14 mouse cellular contexts compared by ENCODE assay signal in genomic region chr4:103441383-103441782, GRCm38 (mm10).
"Had no signal": no experiment of that assay in that cellular context is flagged by ENCODE, and none has a peak within 500 bp of the region (broad histone marks: within the 10 kb centered on the region; RNA-seq: fewer than 3 reads in every experiment).

No protein-coding gene starts in this region.

- H3K27me3 ChIP-seq: liver, embryonic 13.5 days; stomach, embryonic 15.5 days had no signal

- H3K36me3 ChIP-seq: liver, embryonic 13.5 days; stomach, embryonic 15.5 days had no signal

- H3K4me3 ChIP-seq: layer of hippocampus, adult 2 months; left cerebral cortex, adult 2 months; liver, embryonic 13.5 days; stomach, embryonic 15.5 days had no signal

- H3K4me1 ChIP-seq: liver, embryonic 13.5 days; stomach, embryonic 15.5 days had no signal

- H3K9ac ChIP-seq: liver, embryonic 13.5 days; stomach, embryonic 15.5 days had no signal

- H3K9me3 ChIP-seq: liver, embryonic 13.5 days; stomach, embryonic 15.5 days had no signal

- H3K4me2 ChIP-seq: liver, embryonic 13.5 days; stomach, embryonic 15.5 days had no signal

- H3K27ac ChIP-seq: kidney, postnatal 0 days; layer of hippocampus, adult 2 months; left cerebral cortex, adult 2 months; liver, embryonic 13.5 days; macrophage; stomach, embryonic 15.5 days had no signal

- DNase-seq: kidney, postnatal 25 days; layer of hippocampus, adult 9-11 months; liver, embryonic 13.5 days; lung, adult 2 months; midbrain, embryonic 14.5 days; retina, postnatal 1 day; right cerebral cortex, postnatal 25 days; spleen, adult 18-20 months; thymus, postnatal 25 days had no signal
